Mouse (Mus musculus): ENCODE data around the gene D430041D05Rik.

GRCm38 (mm10) chr2:104260920-104261740, 149.7 kb downstream of the D430041D05Rik start:
- TF ChIP-seq MAX (IDR thresholded peaks at IDR 0.05; ENCODE audit: low read depth) (no peak), E2F4 (IDR thresholded peaks at IDR 0.05; ENCODE audit: insufficient read depth) (no peak), USF1 (IDR thresholded peaks at IDR 0.05; ENCODE audit: low read depth) (no peak), POLR2A (IDR thresholded peaks at IDR 0.05; ENCODE audit: insufficient read length, low read depth) (no peak), SRF (IDR thresholded peaks at IDR 0.05; ENCODE audit: control insufficient read depth, insufficient read length, low read depth) (no peak), CEBPB (IDR thresholded peaks at IDR 0.05; ENCODE audit: insufficient read depth, poor library complexity, severe bottlenecking) (no peak)

Measured in myocyte (in vitro differentiated cells).